Mouse (Mus musculus) bone marrow, adult 2 months (tissue): ENCODE measurements around the gene Gkn1.

Experiments
- CTCF ChIP-seq: fragments of 200-500 bp; IDR thresholded peaks from 2 replicates; pipeline ENCODE4 v1.5.1; 2011; ENCODE audit warnings: low read length, control low read depth; ENCODE audit not compliant: control insufficient read depth, insufficient read depth
- POLR2A ChIP-seq: fragments of 200-500 bp; IDR thresholded peaks from 2 replicates; pipeline ENCODE4 v1.6.1; 2011; ENCODE audit warnings: low read depth, mild to moderate bottlenecking, control low read depth, low read length, borderline replicate concordance; ENCODE audit not compliant: control insufficient read depth

DNA sequence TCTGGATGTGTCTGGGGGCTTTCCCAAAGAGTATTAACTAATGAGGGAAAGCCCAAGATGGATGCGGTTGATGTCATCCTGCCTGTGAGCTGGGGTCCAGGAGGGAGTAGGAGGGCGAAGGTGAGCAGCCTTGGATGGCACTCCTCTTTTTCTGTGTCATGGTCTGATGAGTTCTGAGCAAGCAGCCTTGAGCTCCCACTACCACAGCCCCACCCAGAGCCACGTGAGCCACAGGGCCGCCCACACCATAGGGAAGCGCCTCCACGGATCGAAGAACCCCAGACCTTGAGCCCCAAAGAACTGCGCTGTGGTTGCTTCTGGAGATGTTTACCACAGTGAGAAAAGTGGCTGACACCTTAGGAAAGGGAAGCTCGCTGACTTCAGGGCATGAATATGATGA, 44.0 kb upstream of the Gkn1 start:
- no peak for TF ChIP-seq POLR2A
- TF ChIP-seq CTCF: no peak
